In the genomic region with DNA sequence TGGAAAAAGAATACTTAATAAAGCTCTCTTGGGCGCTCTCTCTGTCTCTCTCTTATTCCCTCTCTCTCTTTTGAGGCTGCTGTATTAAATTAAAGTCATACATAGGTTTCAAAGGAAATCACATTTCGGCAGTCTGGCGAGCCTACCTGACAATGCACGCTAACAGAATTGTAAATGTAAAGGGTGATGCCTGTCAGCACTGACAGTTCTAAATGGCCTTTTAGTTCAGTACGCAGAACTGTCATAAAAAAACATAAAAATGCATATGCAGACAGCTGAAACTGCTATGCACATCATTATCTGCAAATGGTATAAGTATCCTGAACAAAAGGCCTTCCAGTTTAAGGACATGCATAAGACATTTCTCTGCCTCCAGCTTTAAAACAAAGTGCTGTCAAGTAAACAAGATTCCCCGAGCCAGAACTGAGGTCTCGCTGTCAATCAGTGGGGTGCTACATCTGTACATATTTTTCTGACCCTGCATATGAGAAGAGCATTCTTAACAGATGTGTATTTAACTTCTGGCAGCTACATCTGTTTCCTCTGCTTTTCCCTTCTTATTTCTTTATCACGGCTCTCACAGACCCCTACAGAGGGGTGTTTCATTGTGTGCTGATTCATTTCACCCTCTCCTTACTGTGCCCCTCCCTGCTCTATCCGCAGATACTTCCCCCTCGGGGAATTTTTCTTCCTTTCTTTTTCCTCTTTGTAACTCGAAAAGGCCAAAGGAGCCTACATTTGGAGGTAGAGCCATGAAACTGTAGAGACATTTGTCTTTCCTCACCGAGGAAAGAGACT, we compare ENCODE assay signal across 18 mouse cellular contexts.
DNase-seq lines count a peak whose midpoint lies in the region; ATAC-seq and TF ChIP-seq lines count a peak whose summit lies in the region.
"Had no signal": no experiment of that assay in that cellular context is flagged by ENCODE, and none has a peak within 500 bp of the region (broad histone marks: within the 10 kb centered on the region; RNA-seq: fewer than 3 reads in every experiment).

No protein-coding gene starts in this region.

- no peak overlapping the region for H3K4me3 ChIP-seq in forebrain, embryonic 14.5 days (ENCODE audit: low read depth, low read length)
- no peak overlapping the region for H3K4me3 ChIP-seq in forebrain, embryonic 12.5 days (replicated peaks)
- H3K4me3 ChIP-seq in lung, postnatal 0 days (ENCODE audit: low read depth, low read length): no peak overlapping the region
- H3K4me3 ChIP-seq in lung, adult 2 months (replicated peaks; ENCODE audit: extremely low read depth, low read depth, low read length): no peak overlapping the region
- H3K4me3 ChIP-seq in limb, embryonic 15.5 days: no peak overlapping the region
- H3K4me3 ChIP-seq: midbrain, embryonic 12.5 days had no signal

- H3K4me1 ChIP-seq in forebrain, embryonic 14.5 days (ENCODE audit: control insufficient read depth, insufficient read depth, low read length): no peaks in the 10 kb centered on the region
- H3K4me1 ChIP-seq in forebrain, embryonic 12.5 days: peaks cover 8% of the 10 kb centered on the region; the same call in 1 of the 2 replicates
- no peaks in the 10 kb centered on the region for H3K4me1 ChIP-seq in lung, postnatal 0 days (ENCODE audit: insufficient read depth, low read depth, low read length)
- no peaks in the 10 kb centered on the region for H3K4me1 ChIP-seq in lung, adult 2 months (ENCODE audit: control insufficient read depth, insufficient read depth, low read length)
- peaks cover 7% of the 10 kb centered on the region; the same call in 1 of the 2 replicates for H3K4me1 ChIP-seq in limb, embryonic 15.5 days

- 62% methylated on average over 12 of the region's 12 CpGs for WGBS in forebrain, embryonic 14.5 days
- 64% methylated on average over 12 of the region's 12 CpGs for WGBS in forebrain, embryonic 12.5 days
- WGBS in lung, postnatal 0 days: 51% methylated on average over 12 of the region's 12 CpGs
- WGBS in lung, adult 2 months: 50% methylated on average over 12 of the region's 12 CpGs
- WGBS in limb, embryonic 15.5 days: 46% methylated on average over 12 of the region's 12 CpGs

- H3K27ac ChIP-seq in forebrain, embryonic 14.5 days (ENCODE audit: low read depth, low read length): peak overlapping the region; percentile 29
- no peak overlapping the region for H3K27ac ChIP-seq in forebrain, embryonic 12.5 days
- no peak overlapping the region for H3K27ac ChIP-seq in lung, postnatal 0 days (ENCODE audit: low read length)
- peak overlapping the region; percentile 4; the same call in 1 of the 2 replicates for H3K27ac ChIP-seq in limb, embryonic 15.5 days
- H3K27ac ChIP-seq: midbrain, embryonic 12.5 days had no signal

- no peak overlapping the region for H3K9ac ChIP-seq in forebrain, embryonic 14.5 days (ENCODE audit: low read length)
- H3K9ac ChIP-seq in forebrain, embryonic 12.5 days: no peak overlapping the region
- no peak overlapping the region for H3K9ac ChIP-seq in lung, postnatal 0 days (replicated peaks; ENCODE audit: low read depth)
- no peak overlapping the region for H3K9ac ChIP-seq in limb, embryonic 15.5 days
- H3K9ac ChIP-seq: midbrain, embryonic 12.5 days had no signal

- H3K9me3 ChIP-seq in forebrain, embryonic 14.5 days (replicated peaks; ENCODE audit: control insufficient read depth, low read length): no peaks in the 10 kb centered on the region
- no peaks in the 10 kb centered on the region for H3K9me3 ChIP-seq in forebrain, embryonic 12.5 days
- no peaks in the 10 kb centered on the region for H3K9me3 ChIP-seq in lung, postnatal 0 days (ENCODE audit: low read length)
- no peaks in the 10 kb centered on the region for H3K9me3 ChIP-seq in limb, embryonic 15.5 days
- H3K9me3 ChIP-seq: midbrain, embryonic 12.5 days had no signal

- TF ChIP-seq CTCF in lung, postnatal 0 days (IDR thresholded peaks at IDR 0.05): no peak
- TF ChIP-seq CTCF in lung, adult 2 months (IDR thresholded peaks at IDR 0.05; ENCODE audit: insufficient read depth, low read length): no peak

- no peaks in the 10 kb centered on the region for H3K36me3 ChIP-seq in forebrain, embryonic 14.5 days (ENCODE audit: control insufficient read depth, insufficient read depth, low read length)
- no peaks in the 10 kb centered on the region for H3K36me3 ChIP-seq in forebrain, embryonic 12.5 days (replicated peaks)
- no peaks in the 10 kb centered on the region for H3K36me3 ChIP-seq in lung, postnatal 0 days (ENCODE audit: insufficient read depth, low read length)
- no peaks in the 10 kb centered on the region for H3K36me3 ChIP-seq in limb, embryonic 15.5 days
- H3K36me3 ChIP-seq: midbrain, embryonic 12.5 days had no signal

- TF ChIP-seq POLR2A in lung, adult 2 months (IDR thresholded peaks at IDR 0.05; ENCODE audit: borderline replicate concordance, extremely low read depth, low read depth, low read length): no peak

- peak; percentile 59 for DNase-seq in forebrain, embryonic 14.5 days (ENCODE audit: low spot score)
- peak; percentile 27 for DNase-seq in lung, postnatal 0 days (ENCODE audit: low spot score)
- no peak for DNase-seq in lung, adult 2 months
- peak; percentile 24 for DNase-seq in brain, embryonic 18.5 days (ENCODE audit: low read depth, low spot score)
- no peak for DNase-seq in left cerebral cortex, postnatal 10 days (ENCODE audit: extremely low spot score in 1 of 2, low spot score in 2 of 2)
- DNase-seq: adrenal gland, postnatal 25 days; cerebellum, adult 11 months; cerebellum, postnatal 10 days; kidney, adult 11 months; kidney, postnatal 4 days; lung, postnatal 10 days; right cerebral cortex, postnatal 14 days; spleen, adult 18-20 months had no signal

- peak; percentile 69 for ATAC-seq in forebrain, embryonic 14.5 days
- ATAC-seq in forebrain, embryonic 12.5 days (ENCODE audit: low FRiP score): no peak
- no peak for ATAC-seq in lung, postnatal 0 days
- no peak for ATAC-seq in limb, embryonic 15.5 days (ENCODE audit: insufficient number of reproducible peaks, low FRiP score, low TSS enrichment, low read depth)
- ATAC-seq: CD4-positive, CD25-positive, alpha-beta regulatory T cell, adult 4 months had no signal

- H3K27me3 ChIP-seq in forebrain, embryonic 14.5 days (replicated peaks; ENCODE audit: control insufficient read depth, insufficient read depth, low read length): no peaks in the 10 kb centered on the region
- no peaks in the 10 kb centered on the region for H3K27me3 ChIP-seq in forebrain, embryonic 12.5 days
- no peaks in the 10 kb centered on the region for H3K27me3 ChIP-seq in lung, postnatal 0 days (replicated peaks; ENCODE audit: insufficient read depth, low read length)
- no peaks in the 10 kb centered on the region for H3K27me3 ChIP-seq in limb, embryonic 15.5 days
- H3K27me3 ChIP-seq: midbrain, embryonic 12.5 days had no signal

- intact Hi-C loops in left cerebral cortex, postnatal 10 days (cut with DNase I): no loop called here

- no peak for TF ChIP-seq EP300 in lung, postnatal 0 days (IDR thresholded peaks at IDR 0.05)

- H3K4me2 ChIP-seq in forebrain, embryonic 14.5 days (ENCODE audit: low read length): no peak overlapping the region
- no peak overlapping the region for H3K4me2 ChIP-seq in forebrain, embryonic 12.5 days
- no peak overlapping the region for H3K4me2 ChIP-seq in lung, postnatal 0 days (replicated peaks; ENCODE audit: low read depth, low read length)
- no peak overlapping the region for H3K4me2 ChIP-seq in limb, embryonic 15.5 days
- H3K4me2 ChIP-seq: heart, embryonic 11.5 days; midbrain, embryonic 12.5 days had no signal

Comparison
In these comparisons a context has a peak if more than half of its experiments do, and no peak if none do; other contexts are left out.
1. DNase-seq: peak in forebrain, embryonic 14.5 days (single experiment), lung, postnatal 0 days (single experiment) and brain, embryonic 18.5 days (single experiment); none in lung, adult 2 months (single experiment) and left cerebral cortex, postnatal 10 days (0 of 2).
2. H3K27ac ChIP-seq: peak in forebrain, embryonic 14.5 days (single experiment) and limb, embryonic 15.5 days (single experiment); none in forebrain, embryonic 12.5 days (single experiment) and lung, postnatal 0 days (single experiment).